Mouse (Mus musculus) heart, embryonic 13.5 days (tissue): ENCODE data around the gene Slc1a3. TPM values are rescaled to one million over a fixed set of nuclear protein-coding genes. Genes with fewer than 3 reads are reported as not detected.

Experiments used
- ATAC-seq: fragments of 200-750 bp; cut with Nextera tagmentation; 2 replicates; pipeline ENCODE4 v1.8.0; 2017; ENCODE audit warnings: moderate TSS enrichment; ENCODE audit not compliant: insufficient number of reproducible peaks, low FRiP score, low TSS enrichment; ENCODE audit errors: extremely low read depth
- H3K27ac ChIP-seq: fragments of 300-500 bp; sonication (generic); replicated peaks from 2 replicates; pipeline ENCODE4 v1.5.1; 2015; ENCODE audit warnings: moderate library complexity, mild to moderate bottlenecking, inconsistent platforms
- H3K27me3 ChIP-seq: fragments of 300-500 bp; sonication (generic); replicated peaks from 2 replicates; pipeline ENCODE4 v1.6.1; 2015; ENCODE audit warnings: mild to moderate bottlenecking, inconsistent platforms
- H3K36me3 ChIP-seq: fragments of 300-500 bp; sonication (generic); 2 replicates; pipeline ENCODE4 v1.6.1; 2015; ENCODE audit warnings: mild to moderate bottlenecking, inconsistent platforms
- H3K4me1 ChIP-seq: fragments of 300-500 bp; sonication (generic); 2 replicates; pipeline ENCODE4 v1.6.1; 2015; ENCODE audit warnings: inconsistent platforms
- H3K4me2 ChIP-seq: fragments of 300-500 bp; sonication (generic); 2 replicates; pipeline ENCODE4 v1.6.1; 2015; ENCODE audit warnings: inconsistent platforms, mild to moderate bottlenecking, moderate library complexity
- H3K4me3 ChIP-seq: fragments of 300-500 bp; sonication (generic); 2 replicates; pipeline ENCODE4 v1.5.1; 2015; ENCODE audit warnings: moderate library complexity, mild to moderate bottlenecking, inconsistent platforms
- H3K9ac ChIP-seq: fragments of 300-500 bp; sonication (generic); 2 replicates; pipeline ENCODE4 v1.6.1; 2015; ENCODE audit warnings: inconsistent platforms, mild to moderate bottlenecking, moderate library complexity
- H3K9me3 ChIP-seq: fragments of 300-500 bp; sonication (generic); 2 replicates; pipeline ENCODE4 v1.6.1; 2016; ENCODE audit warnings: inconsistent platforms
- WGBS: fragments of 180-500 bp; shearing (Covaris S2); methylation state at CpG from one replicate; pipeline ENCODE4 v1.1.7; 2015; ENCODE audit warnings: mixed read lengths; 5-methylcytosine and 5-hydroxymethylcytosine counted together
- polyA plus RNA-seq: library from polyadenylated mRNA; unstranded; fragments of >200 nt; fragmentation: Nextera tagmentation; extraction: Ambion mirVana; gene quantifications from 2 replicates; pipeline ENCODE4 v1.2.1, GENCODE M21; 2015

Slc1a3 gene
- polyA plus RNA-seq, 1 experiment from 2014 or later, result 14.8 TPM

DNA sequence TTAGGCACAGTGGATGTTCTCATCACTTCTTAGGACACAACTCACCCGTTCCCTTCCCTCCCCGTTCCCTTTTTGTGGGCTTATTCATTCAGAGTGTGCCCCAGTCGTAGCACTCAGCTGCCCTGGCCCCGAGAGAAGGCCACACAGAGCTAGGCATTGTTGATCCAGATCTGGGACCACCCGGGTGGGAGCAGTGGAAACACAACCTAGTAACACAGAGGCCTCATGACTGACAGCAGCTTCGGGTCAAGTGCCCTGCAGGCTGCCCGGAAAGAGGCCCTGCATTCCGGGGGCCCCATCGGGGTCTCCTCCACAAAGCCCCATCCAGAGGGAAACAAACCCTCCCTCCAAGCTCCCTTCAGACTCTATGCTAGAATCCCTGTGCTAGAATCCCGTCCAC is 78.2 kb downstream of the Slc1a3 start:
- H3K9me3 ChIP-seq, result no peaks in the 10 kb centered on the region
- peaks cover 6% of the 10 kb centered on the region for H3K36me3 ChIP-seq
- H3K4me2 ChIP-seq, result peak overlapping the region; percentile 16; the same call in 1 of the 2 replicates
- no peak overlapping the region for H3K27ac ChIP-seq
- peaks cover 10% of the 10 kb centered on the region; the same call in 1 of the 2 replicates for H3K27me3 ChIP-seq
- no peak overlapping the region for H3K9ac ChIP-seq
- peaks cover 17% of the 10 kb centered on the region for H3K4me1 ChIP-seq
- no peak overlapping the region for H3K4me3 ChIP-seq
- no peak for ATAC-seq
- WGBS, result 26% methylated on average over 10 of the region's 10 CpGs

GRCm38 (mm10) chr15:8629317-8629831 is 81.2 kb downstream of the Slc1a3 start:
- H3K4me3 ChIP-seq, result peak overlapping the region; percentile 57
- under 1% methylated on average over 13 of the region's 13 CpGs for WGBS

DNA sequence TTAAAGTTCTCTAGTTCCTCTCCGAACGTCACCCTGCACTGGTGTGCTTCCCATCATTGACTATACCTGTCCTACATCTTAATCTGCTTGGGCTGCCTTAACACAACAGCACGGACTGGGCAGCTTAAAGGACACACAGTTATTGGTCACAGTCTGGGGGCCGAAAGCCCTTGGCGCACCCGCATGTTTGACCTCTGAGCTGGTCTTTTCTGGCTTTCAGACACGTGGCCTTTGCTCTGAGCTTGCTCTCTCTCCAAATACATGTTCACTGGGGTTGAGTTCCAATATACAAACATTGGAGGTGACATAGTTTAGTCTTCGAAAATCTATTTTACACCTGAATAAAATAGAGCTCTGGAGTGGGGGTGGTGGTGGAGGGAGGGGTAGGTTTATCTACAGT is 82.4 kb downstream of the Slc1a3 start:
- Histone ChIP-seq H3K27me3 (peaks cover 10% of the 10 kb centered on the region; the same call in 1 of the 2 replicates), H3K9me3 (no peaks in the 10 kb centered on the region), H3K9ac (no peak overlapping the region), H3K27ac (no peak overlapping the region), H3K4me1 (peaks cover 19% of the 10 kb centered on the region), H3K4me2 (peak overlapping the region; percentile 87; the same call in 1 of the 2 replicates), H3K36me3 (no peaks in the 10 kb centered on the region), H3K4me3 (no peak overlapping the region)
- no peak for ATAC-seq
- 75% methylated on average over 8 of the region's 8 CpGs for WGBS

More at GRCm38 (mm10) chr15:8629317-8629831, 81.2 kb downstream of the Slc1a3 start:
- no peak overlapping the region for H3K27ac ChIP-seq
- peak overlapping the region; percentile 77 for H3K9ac ChIP-seq
- no peaks in the 10 kb centered on the region for H3K36me3 ChIP-seq
- H3K27me3 ChIP-seq, result peaks cover 10% of the 10 kb centered on the region; the same call in 1 of the 2 replicates
- peak; percentile 71 for ATAC-seq
- no peaks in the 10 kb centered on the region for H3K9me3 ChIP-seq
- peaks cover 19% of the 10 kb centered on the region for H3K4me1 ChIP-seq
- H3K4me2 ChIP-seq, result peak overlapping the region; percentile 88

GRCm38 (mm10) chr15:8627097-8627537 is 83.4 kb downstream of the Slc1a3 start:
- Histone ChIP-seq H3K36me3 (no peaks in the 10 kb centered on the region), H3K4me1 (peaks cover 14% of the 10 kb centered on the region), H3K9ac (peak overlapping the region; percentile 77), H3K4me3 (peak overlapping the region; percentile 58), H3K4me2 (peak overlapping the region; percentile 87), H3K9me3 (no peaks in the 10 kb centered on the region), H3K27ac (no peak overlapping the region), H3K27me3 (peaks cover 10% of the 10 kb centered on the region; the same call in 1 of the 2 replicates)
- WGBS, result 5% methylated on average over 15 of the region's 15 CpGs
- no peak for ATAC-seq

GRCm38 (mm10) chr15:8625370-8625769 is 85.2 kb downstream of the Slc1a3 start:
- Histone ChIP-seq H3K9ac (no peak overlapping the region), H3K4me2 (no peak overlapping the region), H3K27ac (no peak overlapping the region), H3K4me1 (peaks cover 14% of the 10 kb centered on the region), H3K36me3 (no peaks in the 10 kb centered on the region), H3K9me3 (no peaks in the 10 kb centered on the region), H3K27me3 (peaks cover 6% of the 10 kb centered on the region; the same call in 1 of the 2 replicates), H3K4me3 (no peak overlapping the region)
- no peak for ATAC-seq
- WGBS, result 37% methylated on average over 7 of the region's 7 CpGs

DNA sequence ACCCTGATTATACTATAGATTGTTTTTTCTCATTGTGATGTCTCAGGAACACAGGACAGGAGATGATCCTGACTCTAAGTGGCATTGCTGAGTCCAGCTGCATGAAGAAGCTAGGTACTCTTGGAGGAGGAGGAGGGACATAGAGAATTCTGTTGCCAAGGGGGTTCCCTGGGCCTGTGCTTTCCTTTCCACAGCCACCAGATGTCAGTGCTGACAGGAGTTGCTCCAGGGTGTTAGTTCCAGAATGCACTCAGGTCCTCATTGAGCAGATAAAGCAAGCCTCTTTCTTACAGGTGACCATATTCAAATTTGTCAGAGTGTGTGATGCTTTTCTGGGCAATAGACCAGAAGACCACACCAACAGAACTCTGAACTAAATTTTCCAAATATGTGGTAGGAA is 86.7 kb downstream of the Slc1a3 start:
- Histone ChIP-seq H3K27me3 (peaks cover 5% of the 10 kb centered on the region; the same call in 1 of the 2 replicates), H3K4me3 (no peak overlapping the region), H3K9me3 (no peaks in the 10 kb centered on the region), H3K4me1 (peaks cover 26% of the 10 kb centered on the region), H3K4me2 (no peak overlapping the region), H3K27ac (no peak overlapping the region), H3K36me3 (no peaks in the 10 kb centered on the region), H3K9ac (no peak overlapping the region)
- ATAC-seq, result no peak

GRCm38 (mm10) chr15:8619479-8620026 is 91.0 kb downstream of the Slc1a3 start:
- Histone ChIP-seq H3K27me3 (no peaks in the 10 kb centered on the region), H3K9me3 (no peaks in the 10 kb centered on the region), H3K4me2 (peak overlapping the region; percentile 56), H3K36me3 (no peaks in the 10 kb centered on the region), H3K4me3 (peak overlapping the region; percentile 18; the same call in 1 of the 2 replicates), H3K4me1 (peaks cover 42% of the 10 kb centered on the region), H3K9ac (peak overlapping the region; percentile 19; the same call in 1 of the 2 replicates), H3K27ac (peak overlapping the region; percentile 2)
- no peak for ATAC-seq
- WGBS, result 49% methylated on average over 18 of the region's 18 CpGs

- no peak overlapping the region for H3K9ac ChIP-seq
- H3K36me3 ChIP-seq, result no peaks in the 10 kb centered on the region
- H3K4me2 ChIP-seq, result no peak overlapping the region
- H3K27ac ChIP-seq, result no peak overlapping the region
- peaks cover 42% of the 10 kb centered on the region for H3K4me1 ChIP-seq
- ATAC-seq, result no peak
- H3K27me3 ChIP-seq, result no peaks in the 10 kb centered on the region
- H3K4me3 ChIP-seq, result no peak overlapping the region
- H3K9me3 ChIP-seq, result no peaks in the 10 kb centered on the region
- WGBS, result 75% methylated on average over 12 of the region's 12 CpGs
Observed at GRCm38 (mm10) chr15:8616290-8616689, 94.3 kb downstream of the Slc1a3 start.

DNA sequence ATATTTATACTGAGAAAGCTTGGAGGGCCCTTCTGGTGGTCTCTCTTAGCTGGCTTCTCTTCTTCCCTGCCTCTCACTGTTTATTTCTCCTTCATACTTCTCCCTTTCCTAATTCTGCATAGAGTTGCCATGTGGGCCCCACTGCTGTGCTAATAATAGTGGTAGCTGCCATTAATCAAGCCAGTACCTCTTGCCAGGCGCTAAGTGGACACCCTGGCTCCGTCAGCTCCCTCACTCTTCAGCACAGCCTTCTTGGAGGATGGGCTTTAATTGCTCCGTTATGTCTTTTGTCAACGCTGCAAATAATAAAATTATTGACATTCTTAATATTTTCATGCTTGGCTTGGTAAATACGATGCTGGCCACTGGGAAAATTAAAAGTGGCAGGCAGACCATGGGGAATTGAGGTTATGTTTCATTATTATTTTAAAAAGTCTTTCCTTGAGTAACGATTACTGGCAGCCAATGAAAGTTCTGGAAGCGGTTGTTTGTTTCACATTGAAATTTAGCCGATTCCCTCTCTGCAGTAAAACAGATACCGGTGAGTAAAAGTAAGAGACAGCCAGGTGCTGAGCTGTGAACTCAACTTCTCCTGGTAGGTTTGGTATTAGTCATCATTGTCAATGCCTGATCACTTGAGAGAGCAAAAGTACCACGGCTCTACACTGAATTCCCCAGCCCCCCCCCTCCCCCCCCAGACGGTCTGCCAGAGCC is 94.9 kb downstream of the Slc1a3 start:
- Histone ChIP-seq H3K36me3 (no peaks in the 10 kb centered on the region), H3K27me3 (no peaks in the 10 kb centered on the region), H3K9ac (no peak overlapping the region), H3K4me2 (peak overlapping the region; percentile 24), H3K27ac (0 out of 2 replicates have a peak overlapping the region, but pooled peaks have one; percentile 10), H3K4me3 (no peak overlapping the region), H3K4me1 (peaks cover 42% of the 10 kb centered on the region), H3K9me3 (no peaks in the 10 kb centered on the region)
- 62% methylated on average over 11 of the region's 11 CpGs for WGBS
- no peak for ATAC-seq

DNA sequence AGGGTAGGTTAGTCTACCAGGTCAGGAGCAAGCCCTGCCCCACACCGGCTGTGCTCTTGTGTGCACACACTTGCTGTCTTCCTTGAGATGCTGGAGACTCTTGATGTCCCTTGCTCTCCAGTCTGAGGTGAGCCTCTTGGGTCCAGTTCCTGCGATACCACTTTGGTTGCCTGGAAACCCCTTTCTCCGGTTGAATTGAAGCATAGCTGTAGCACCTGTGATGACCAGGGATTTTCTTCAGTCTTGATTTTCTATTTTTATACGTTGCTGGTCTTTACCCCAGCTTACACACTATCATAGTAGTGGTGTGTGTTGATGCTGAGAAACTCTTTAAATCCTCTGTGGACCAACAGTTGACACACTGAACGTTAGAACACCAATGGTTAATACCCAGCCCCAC is 95.9 kb downstream of the Slc1a3 start:
- no peak overlapping the region for H3K4me2 ChIP-seq
- 71% methylated on average over 5 of the region's 5 CpGs for WGBS
- H3K36me3 ChIP-seq, result no peaks in the 10 kb centered on the region
- ATAC-seq, result no peak
- no peak overlapping the region for H3K27ac ChIP-seq
- H3K9ac ChIP-seq, result no peak overlapping the region
- no peak overlapping the region for H3K4me3 ChIP-seq
- H3K4me1 ChIP-seq, result peaks cover 34% of the 10 kb centered on the region
- no peaks in the 10 kb centered on the region for H3K9me3 ChIP-seq
- H3K27me3 ChIP-seq, result no peaks in the 10 kb centered on the region

GRCm38 (mm10) chr15:8605538-8606188 is 104.9 kb downstream of the Slc1a3 start:
- WGBS, result 56% methylated on average over 6 of the region's 6 CpGs

More at GRCm38 (mm10) chr15:8605538-8606188, 104.9 kb downstream of the Slc1a3 start:
- no peaks in the 10 kb centered on the region for H3K27me3 ChIP-seq
- no peak overlapping the region for H3K4me2 ChIP-seq
- no peak overlapping the region for H3K27ac ChIP-seq
- no peak overlapping the region for H3K9ac ChIP-seq
- H3K9me3 ChIP-seq, result no peaks in the 10 kb centered on the region
- no peaks in the 10 kb centered on the region; the same call in 1 of the 2 replicates for H3K4me1 ChIP-seq
- no peak overlapping the region for H3K4me3 ChIP-seq
- no peaks in the 10 kb centered on the region for H3K36me3 ChIP-seq
- no peak for ATAC-seq
